Mouse (Mus musculus) testis, adult 2 months (tissue): Measurements from ENCODE around the gene Fxyd6. TPM values are rescaled to one million over a fixed set of nuclear protein-coding genes. Genes with fewer than 3 reads are reported as not detected.

ENCODE experiments used
- H3K27ac ChIP-seq: fragments of 200-500 bp; 2 replicates; pipeline ENCODE4 v1.5.1; 2012; ENCODE audit warnings: low read depth, low read length; ENCODE audit not compliant: control insufficient read depth, insufficient read depth
- H3K27me3 ChIP-seq: fragments of 200-500 bp; 2 replicates; pipeline ENCODE4 v1.6.1; 2012; ENCODE audit warnings: mild to moderate bottlenecking, low read length, moderate library complexity; ENCODE audit not compliant: control insufficient read depth, insufficient read depth
- H3K36me3 ChIP-seq: fragments of 200-500 bp; 2 replicates; pipeline ENCODE4 v1.6.1; 2012; ENCODE audit warnings: mild to moderate bottlenecking, low read length; ENCODE audit not compliant: control insufficient read depth, insufficient read depth
- H3K4me1 ChIP-seq: fragments of 200-500 bp; 2 replicates; pipeline ENCODE4 v1.6.1; 2012; ENCODE audit warnings: low read length; ENCODE audit not compliant: control insufficient read depth, insufficient read depth
- H3K4me3 ChIP-seq: fragments of 200-500 bp; 2 replicates; pipeline ENCODE4 v1.5.1; 2012; ENCODE audit warnings: low read depth, mild to moderate bottlenecking, low read length, moderate library complexity, mixed read lengths; ENCODE audit not compliant: control insufficient read depth
- CTCF ChIP-seq: fragments of 200-500 bp; IDR thresholded peaks from 2 replicates; pipeline ENCODE4 v1.5.1; 2012; ENCODE audit warnings: low read depth, mild to moderate bottlenecking, inconsistent platforms, low read length, moderate library complexity; ENCODE audit not compliant: control insufficient read depth, insufficient read depth, insufficient replicate concordance
- POLR2A ChIP-seq: fragments of 200-500 bp; IDR thresholded peaks from 2 replicates; pipeline ENCODE4 v1.6.1; 2012; ENCODE audit warnings: low read depth, mild to moderate bottlenecking, inconsistent platforms, low read length, moderate library complexity; ENCODE audit not compliant: control insufficient read depth
- polyA plus RNA-seq: library from polyadenylated mRNA; depleted of rRNA; stranded (reverse); fragments of >200 nt; gene quantifications from 2 replicates; pipeline ENCODE4 v1.2.3, GENCODE M21; 2012

The Fxyd6 gene
- polyA plus RNA-seq, 1 experiment: 50.1 TPM

- no peak overlapping the region for H3K4me3 ChIP-seq
These were observed 42.3 kb downstream of the Fxyd6 start for GRCm38 (mm10) chr9:45412287-45412686.

GRCm38 (mm10) chr9:45412700-45413477 lies 42.9 kb downstream of the Fxyd6 start:
- Histone ChIP-seq H3K27me3 (no peaks in the 10 kb centered on the region), H3K36me3 (no peaks in the 10 kb centered on the region), H3K4me1 (peaks cover 19% of the 10 kb centered on the region), H3K27ac (no peak overlapping the region), H3K4me3 (no peak overlapping the region)
- TF ChIP-seq CTCF: no peak

More at GRCm38 (mm10) chr9:45412287-45412686, 42.3 kb downstream of the Fxyd6 start:
- Histone ChIP-seq H3K27ac (no peak overlapping the region), H3K36me3 (no peaks in the 10 kb centered on the region), H3K4me1 (peaks cover 23% of the 10 kb centered on the region), H3K27me3 (no peaks in the 10 kb centered on the region)
- TF ChIP-seq CTCF (peak; percentile 94), POLR2A (no peak)

GRCm38 (mm10) chr9:45413478-45414140 lies 43.6 kb downstream of the Fxyd6 start:
- TF ChIP-seq CTCF (peak; percentile 61; the same call in 1 of the 2 replicates), POLR2A (no peak)
- Histone ChIP-seq H3K27ac (no peak overlapping the region), H3K36me3 (no peaks in the 10 kb centered on the region), H3K4me3 (no peak overlapping the region), H3K27me3 (no peaks in the 10 kb centered on the region), H3K4me1 (peaks cover 11% of the 10 kb centered on the region)

GRCm38 (mm10) chr9:45415912-45416311 lies 45.9 kb downstream of the Fxyd6 start:
- Histone ChIP-seq H3K27me3 (no peaks in the 10 kb centered on the region), H3K36me3 (no peaks in the 10 kb centered on the region), H3K27ac (no peak overlapping the region), H3K4me3 (no peak overlapping the region), H3K4me1 (peaks cover 11% of the 10 kb centered on the region)
- TF ChIP-seq POLR2A (no peak), CTCF (peak; percentile 53; the same call in 1 of the 2 replicates)

- Histone ChIP-seq H3K4me3 (no peak overlapping the region), H3K4me1 (peaks cover 7% of the 10 kb centered on the region), H3K27ac (no peak overlapping the region), H3K27me3 (no peaks in the 10 kb centered on the region), H3K36me3 (no peaks in the 10 kb centered on the region)
- TF ChIP-seq CTCF: peak; percentile 40; the same call in 1 of the 2 replicates
- no peak for TF ChIP-seq POLR2A
These were observed 47.3 kb downstream of the Fxyd6 start for GRCm38 (mm10) chr9:45417245-45417644.

GRCm38 (mm10) chr9:45418252-45418651 lies 48.3 kb downstream of the Fxyd6 start:
- TF ChIP-seq CTCF (no peak), POLR2A (no peak)
- H3K4me3 ChIP-seq: no peak overlapping the region

GRCm38 (mm10) chr9:45421209-45421608 lies 51.2 kb downstream of the Fxyd6 start:
- Histone ChIP-seq H3K27ac (no peak overlapping the region), H3K4me3 (no peak overlapping the region), H3K27me3 (no peaks in the 10 kb centered on the region), H3K4me1 (no peaks in the 10 kb centered on the region), H3K36me3 (no peaks in the 10 kb centered on the region)
- TF ChIP-seq CTCF (peak; percentile 76; the same call in 1 of the 2 replicates), POLR2A (no peak)

More at GRCm38 (mm10) chr9:45418252-45418651, 48.3 kb downstream of the Fxyd6 start:
- no peak overlapping the region for H3K27ac ChIP-seq
- H3K27me3 ChIP-seq: no peaks in the 10 kb centered on the region
- H3K36me3 ChIP-seq: no peaks in the 10 kb centered on the region
- no peaks in the 10 kb centered on the region for H3K4me1 ChIP-seq
